Mouse (Mus musculus): ENCODE measurements at regions not wholly inside any gene's neighbourhood (a gene's known extent, or its start where the extent isn't known, plus 50 kb on each side); places are given as distances from the start of the nearest gene placed in this dataset.
A peak's percentile ranks its signal among the peaks of the same experiment; 100 is the strongest.

- 77% methylated on average over 3 of the region's 3 CpGs for WGBS
- Histone ChIP-seq H3K4me1 (no peaks in the 10 kb centered on the region), H3K9ac (no peak overlapping the region), H3K27ac (no peak overlapping the region), H3K36me3 (no peaks in the 10 kb centered on the region), H3K9me3 (no peaks in the 10 kb centered on the region), H3K4me2 (no peak overlapping the region), H3K27me3 (no peaks in the 10 kb centered on the region), H3K4me3 (no peak overlapping the region)
- no peak for ATAC-seq (ENCODE audit: borderline replicate concordance, extremely low read depth, low FRiP score, low TSS enrichment)
These were observed 355.5 kb downstream of the Anxa1 start for GRCm38 (mm10) chr19:20035223-20035622.

GRCm38 (mm10) chr19:20027667-20028282, 363.0 kb downstream of the Anxa1 start:
- ATAC-seq (ENCODE audit: borderline replicate concordance, extremely low read depth, low FRiP score, low TSS enrichment), result no peak
- no peaks in the 10 kb centered on the region for H3K4me1 ChIP-seq
- no peak overlapping the region for H3K4me2 ChIP-seq
- no peaks in the 10 kb centered on the region for H3K27me3 ChIP-seq
- H3K9ac ChIP-seq, result no peak overlapping the region
- no peak overlapping the region for H3K27ac ChIP-seq
- H3K36me3 ChIP-seq, result no peaks in the 10 kb centered on the region
- no peaks in the 10 kb centered on the region for H3K9me3 ChIP-seq
- H3K4me3 ChIP-seq, result no peak overlapping the region
- WGBS, result 61% methylated on average over 11 of the region's 11 CpGs

GRCm38 (mm10) chr19:20014114-20014513, 376.6 kb downstream of the Anxa1 start:
- H3K27ac ChIP-seq, result no peak overlapping the region
- no peak overlapping the region for H3K9ac ChIP-seq
- no peak overlapping the region for H3K4me3 ChIP-seq
- no peaks in the 10 kb centered on the region for H3K4me1 ChIP-seq
- H3K4me2 ChIP-seq, result no peak overlapping the region
- WGBS, result 82% methylated on average over 4 of the region's 4 CpGs
- no peaks in the 10 kb centered on the region for H3K36me3 ChIP-seq
- H3K27me3 ChIP-seq, result no peaks in the 10 kb centered on the region
- ATAC-seq (ENCODE audit: borderline replicate concordance, extremely low read depth, low FRiP score, low TSS enrichment), result no peak
- no peaks in the 10 kb centered on the region for H3K9me3 ChIP-seq

GRCm38 (mm10) chr19:20009801-20010441, 380.8 kb downstream of the Anxa1 start:
- Histone ChIP-seq H3K4me2 (no peak overlapping the region; the same call in 1 of the 2 replicates), H3K27ac (no peak overlapping the region), H3K4me3 (no peak overlapping the region), H3K9ac (no peak overlapping the region), H3K9me3 (no peaks in the 10 kb centered on the region), H3K36me3 (no peaks in the 10 kb centered on the region), H3K27me3 (no peaks in the 10 kb centered on the region), H3K4me1 (no peaks in the 10 kb centered on the region)
- WGBS, result 42% methylated on average over 12 of the region's 12 CpGs
- no peak for ATAC-seq (ENCODE audit: borderline replicate concordance, extremely low read depth, low FRiP score, low TSS enrichment)

GRCm38 (mm10) chr19:20005932-20006625, 384.7 kb downstream of the Anxa1 start:
- H3K27ac ChIP-seq, result no peak overlapping the region
- ATAC-seq (ENCODE audit: borderline replicate concordance, extremely low read depth, low FRiP score, low TSS enrichment), result no peak
- H3K9ac ChIP-seq, result no peak overlapping the region
- 38% methylated on average over 4 of the region's 4 CpGs for WGBS
- H3K36me3 ChIP-seq, result no peaks in the 10 kb centered on the region
- no peaks in the 10 kb centered on the region for H3K27me3 ChIP-seq
- H3K4me3 ChIP-seq, result no peak overlapping the region
- no peaks in the 10 kb centered on the region for H3K9me3 ChIP-seq
- H3K4me2 ChIP-seq, result no peak overlapping the region
- no peaks in the 10 kb centered on the region for H3K4me1 ChIP-seq

GRCm38 (mm10) chr19:19987255-19987654, 403.5 kb downstream of the Anxa1 start:
- no peaks in the 10 kb centered on the region for H3K36me3 ChIP-seq
- 53% methylated on average over 1 of the region's 1 CpGs for WGBS
- no peaks in the 10 kb centered on the region for H3K4me1 ChIP-seq
- H3K9ac ChIP-seq, result no peak overlapping the region
- H3K4me3 ChIP-seq, result no peak overlapping the region
- H3K9me3 ChIP-seq, result no peaks in the 10 kb centered on the region
- no peak overlapping the region for H3K27ac ChIP-seq
- ATAC-seq (ENCODE audit: borderline replicate concordance, extremely low read depth, low FRiP score, low TSS enrichment), result peak; percentile 52; the same call in 1 of the 2 replicates
- H3K27me3 ChIP-seq, result no peaks in the 10 kb centered on the region
- H3K4me2 ChIP-seq, result no peak overlapping the region

GRCm38 (mm10) chr19:19978816-19979215, 411.9 kb downstream of the Anxa1 start:
- Histone ChIP-seq H3K4me2 (no peak overlapping the region), H3K36me3 (no peaks in the 10 kb centered on the region), H3K27me3 (no peaks in the 10 kb centered on the region), H3K9ac (no peak overlapping the region), H3K4me1 (no peaks in the 10 kb centered on the region), H3K27ac (no peak overlapping the region), H3K4me3 (no peak overlapping the region), H3K9me3 (no peaks in the 10 kb centered on the region)
- WGBS, result 79% methylated on average over 6 of the region's 6 CpGs
- no peak for ATAC-seq (ENCODE audit: borderline replicate concordance, extremely low read depth, low FRiP score, low TSS enrichment)

- Histone ChIP-seq H3K27me3 (no peaks in the 10 kb centered on the region), H3K27ac (no peak overlapping the region), H3K4me3 (no peak overlapping the region), H3K9ac (no peak overlapping the region), H3K9me3 (no peaks in the 10 kb centered on the region), H3K4me2 (no peak overlapping the region), H3K36me3 (no peaks in the 10 kb centered on the region), H3K4me1 (no peaks in the 10 kb centered on the region)
- no peak for ATAC-seq (ENCODE audit: borderline replicate concordance, extremely low read depth, low FRiP score, low TSS enrichment)
- 40% methylated on average over 9 of the region's 9 CpGs for WGBS
These were observed 413.0 kb downstream of the Anxa1 start for GRCm38 (mm10) chr19:19977609-19978259.

GRCm38 (mm10) chr19:19976776-19977175, 414.0 kb downstream of the Anxa1 start:
- H3K36me3 ChIP-seq, result no peaks in the 10 kb centered on the region
- H3K27me3 ChIP-seq, result no peaks in the 10 kb centered on the region
- H3K4me3 ChIP-seq, result no peak overlapping the region
- H3K9me3 ChIP-seq, result no peaks in the 10 kb centered on the region
- no peak overlapping the region for H3K9ac ChIP-seq
- WGBS, result 64% methylated on average over 2 of the region's 2 CpGs
- no peak for ATAC-seq (ENCODE audit: borderline replicate concordance, extremely low read depth, low FRiP score, low TSS enrichment)
- no peaks in the 10 kb centered on the region for H3K4me1 ChIP-seq
- no peak overlapping the region for H3K4me2 ChIP-seq
- no peak overlapping the region for H3K27ac ChIP-seq

- WGBS, result 46% methylated on average over 3 of the region's 3 CpGs
These were observed 420.8 kb downstream of the Anxa1 start for GRCm38 (mm10) chr19:19969780-19970512.

GRCm38 (mm10) chr19:19969335-19969734, 421.4 kb downstream of the Anxa1 start:
- H3K27ac ChIP-seq, result no peak overlapping the region
- H3K4me1 ChIP-seq, result no peaks in the 10 kb centered on the region
- peak; percentile 67; the same call in 1 of the 2 replicates for ATAC-seq (ENCODE audit: borderline replicate concordance, extremely low read depth, low FRiP score, low TSS enrichment)
- H3K4me3 ChIP-seq, result no peak overlapping the region
- H3K36me3 ChIP-seq, result no peaks in the 10 kb centered on the region
- 35% methylated on average over 5 of the region's 5 CpGs for WGBS
- no peak overlapping the region for H3K4me2 ChIP-seq
- H3K27me3 ChIP-seq, result no peaks in the 10 kb centered on the region
- H3K9me3 ChIP-seq, result no peaks in the 10 kb centered on the region
- no peak overlapping the region for H3K9ac ChIP-seq

More at GRCm38 (mm10) chr19:19969780-19970512, 420.8 kb downstream of the Anxa1 start:
- Histone ChIP-seq H3K4me1 (no peaks in the 10 kb centered on the region), H3K9me3 (no peaks in the 10 kb centered on the region), H3K4me3 (no peak overlapping the region), H3K4me2 (no peak overlapping the region), H3K27me3 (no peaks in the 10 kb centered on the region), H3K9ac (no peak overlapping the region), H3K36me3 (no peaks in the 10 kb centered on the region), H3K27ac (no peak overlapping the region)
- peak; percentile 73; the same call in 1 of the 2 replicates for ATAC-seq (ENCODE audit: borderline replicate concordance, extremely low read depth, low FRiP score, low TSS enrichment)

Data from lung, embryonic 15.5 days (tissue).